Mouse (Mus musculus) erythroblast, embryonic 14.5 days (primary cell): ENCODE measurements around the gene Dscaml1.

Source experiments
- GATA1 ChIP-seq: IDR thresholded peaks from 2 replicates; pipeline ENCODE4 v1.6.1; 2012; ENCODE audit warnings: low read length, inconsistent platforms, mixed read lengths
- TAL1 ChIP-seq: IDR thresholded peaks from 3 replicates; pipeline ENCODE4 v1.6.1; 2012; ENCODE audit warnings: low read length, inconsistent platforms, mixed read lengths

GRCm38 (mm10) chr9:45550210-45550609 is 123.8 kb downstream of the Dscaml1 start:
- TF ChIP-seq GATA1, result no peak
- no peak for TF ChIP-seq TAL1
